Mouse (Mus musculus) kidney, postnatal 4 days (tissue): ENCODE data around the gene Sun1.

Source experiments
- DNase-seq, 2 experiments: peaks; one replicate each; pipeline ENCODE4 v3.0.0; 2021; ENCODE audit warnings: mixed read lengths in 2 of 2

Sun1 gene

GRCm38 (mm10) chr5:139252081-139252909, 51.9 kb downstream of the Sun1 start, which contains the start of gene Get4:
TSS of gene Get4 (plus strand) at chr5:139252324.
- DNase-seq: peak; percentile 100

- no peak for DNase-seq
These were observed 52.4 kb downstream of the Sun1 start for GRCm38 (mm10) chr5:139252910-139253245.

- DNase-seq: peak; percentile 45 to 63
These were observed 52.9 kb downstream of the Sun1 start for GRCm38 (mm10) chr5:139253301-139253741.

GRCm38 (mm10) chr5:139254938-139255337, 54.5 kb downstream of the Sun1 start:
- DNase-seq: no peak

GRCm38 (mm10) chr5:139255777-139256176, 55.3 kb downstream of the Sun1 start:
- DNase-seq: no peak

GRCm38 (mm10) chr5:139256211-139256765, 55.9 kb downstream of the Sun1 start:
- DNase-seq: no peak

GRCm38 (mm10) chr5:139257265-139257664, 56.8 kb downstream of the Sun1 start:
- no peak for DNase-seq

- no peak for DNase-seq
These were observed 57.4 kb downstream of the Sun1 start for GRCm38 (mm10) chr5:139257818-139258217.

- DNase-seq: no peak
These were observed 58.1 kb downstream of the Sun1 start for GRCm38 (mm10) chr5:139258371-139259035.

GRCm38 (mm10) chr5:139259853-139260252, 59.4 kb downstream of the Sun1 start:
- DNase-seq: peak in 1 of 2 experiments; percentile 39

- no peak for DNase-seq
These were observed 61.0 kb downstream of the Sun1 start for GRCm38 (mm10) chr5:139261403-139261802.

- no peak for DNase-seq
These were observed 67.2 kb downstream of the Sun1 start for GRCm38 (mm10) chr5:139267661-139268060.

GRCm38 (mm10) chr5:139270806-139271521, 70.5 kb downstream of the Sun1 start:
- DNase-seq: peak; percentile 71 to 74

- no peak for DNase-seq
These were observed 71.6 kb downstream of the Sun1 start for GRCm38 (mm10) chr5:139271994-139272554.

GRCm38 (mm10) chr5:139277287-139277686, 76.8 kb downstream of the Sun1 start:
- no peak for DNase-seq

GRCm38 (mm10) chr5:139281373-139282112, 81.1 kb downstream of the Sun1 start:
- peak in 1 of 2 experiments; percentile 43 for DNase-seq

GRCm38 (mm10) chr5:139282191-139282590, 81.8 kb downstream of the Sun1 start:
- DNase-seq: peak; percentile 93 to 94

GRCm38 (mm10) chr5:139283460-139284180, 83.2 kb downstream of the Sun1 start:
- no peak for DNase-seq

- no peak for DNase-seq
These were observed 85.1 kb downstream of the Sun1 start for GRCm38 (mm10) chr5:139285383-139286067.

- DNase-seq: no peak
These were observed 85.9 kb downstream of the Sun1 start for GRCm38 (mm10) chr5:139286142-139286941.
